Mouse (Mus musculus): ENCODE data around the gene Smoc2.

Smoc2 gene

GRCm38 (mm10) chr17:14346891-14347290 lies 67.6 kb downstream of the Smoc2 start:
- DNase-seq (ENCODE audit: low read depth, low spot score): no peak

- DNase-seq (ENCODE audit: low read depth, low spot score): no peak
These were observed 69.9 kb downstream of the Smoc2 start for GRCm38 (mm10) chr17:14349086-14349814.

DNA sequence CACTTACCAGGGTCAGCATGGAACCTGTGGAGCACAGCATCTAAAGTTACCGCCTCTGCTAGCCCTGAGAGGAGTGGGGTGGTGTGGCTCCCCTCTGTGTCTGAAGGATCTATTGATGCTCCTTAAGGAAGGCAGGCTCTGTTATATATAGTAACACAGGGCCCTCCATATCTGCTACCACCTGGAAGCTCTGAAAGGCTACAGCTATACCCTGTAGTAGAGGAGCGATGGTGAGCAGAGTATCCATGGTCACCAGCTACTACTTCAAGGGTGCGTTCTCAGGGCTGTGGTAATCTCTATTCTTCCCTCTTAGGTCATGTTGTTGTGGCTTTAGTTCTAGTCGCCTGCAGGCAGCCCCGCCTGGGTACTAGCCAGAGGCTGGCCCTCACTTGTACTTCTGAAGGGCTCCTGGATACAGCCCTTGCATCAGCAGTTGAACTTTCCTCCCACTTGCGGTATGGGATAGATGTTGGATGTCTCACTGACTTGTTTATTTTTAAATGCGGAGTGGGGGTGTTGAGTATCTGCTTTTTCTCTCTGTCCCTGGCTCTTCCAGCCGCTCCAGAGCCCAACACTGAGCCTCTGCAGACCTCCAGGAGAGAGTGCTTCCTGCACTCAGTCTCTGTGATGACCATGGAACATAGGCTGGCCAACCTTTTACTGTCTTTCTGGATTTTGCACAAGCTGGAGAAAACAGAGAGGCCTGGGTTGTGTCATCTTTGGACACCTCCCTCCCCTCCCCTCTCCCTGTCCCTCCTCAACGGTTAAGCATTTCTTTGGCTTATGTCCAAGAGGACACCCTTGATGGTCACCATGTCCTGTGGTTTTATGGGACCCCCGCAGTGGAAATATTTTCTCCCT lies 74.1 kb downstream of the Smoc2 start:
- DNase-seq (ENCODE audit: low read depth, low spot score): no peak

DNA sequence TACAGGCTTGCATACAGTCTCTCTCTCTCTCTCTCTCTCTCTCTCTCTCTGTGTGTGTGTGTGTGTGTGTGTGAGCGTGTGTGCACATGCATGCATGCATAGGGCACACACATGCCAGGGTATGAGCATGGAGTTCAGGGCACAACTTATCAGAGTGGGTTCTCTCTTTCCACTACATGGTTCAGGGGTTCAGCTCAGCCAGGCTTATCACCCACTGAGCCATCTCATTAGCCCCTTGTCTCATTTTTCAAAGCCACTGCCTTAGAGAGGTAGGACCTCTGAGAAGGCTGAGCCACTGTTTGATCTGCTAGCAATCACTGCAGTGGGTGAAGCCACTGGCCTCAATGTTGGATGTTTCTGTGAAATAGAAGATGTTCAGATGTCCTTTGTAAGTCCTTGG lies 82.2 kb downstream of the Smoc2 start:
- DNase-seq (ENCODE audit: low read depth, low spot score): no peak

DNA sequence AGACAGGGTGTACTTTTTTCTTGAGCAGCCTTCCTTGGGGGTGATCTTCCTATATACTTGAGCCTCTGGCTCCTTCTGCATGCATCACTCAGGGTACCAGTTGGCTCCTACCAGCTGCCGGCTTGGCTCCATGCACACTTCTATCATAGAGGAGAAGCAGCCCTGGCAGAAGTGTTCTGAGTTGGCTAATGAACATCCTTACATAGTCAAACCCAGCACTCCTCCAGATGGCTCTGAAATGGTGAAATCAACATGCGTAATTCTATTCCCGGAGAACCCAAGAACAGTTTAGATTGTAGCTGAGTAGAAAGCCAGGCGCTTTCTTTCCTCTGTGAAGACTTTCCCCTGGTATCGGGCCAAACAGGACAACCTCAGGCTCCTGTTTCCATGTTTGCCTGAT lies 91.2 kb downstream of the Smoc2 start:
- DNase-seq (ENCODE audit: low read depth, low spot score): no peak

DNA sequence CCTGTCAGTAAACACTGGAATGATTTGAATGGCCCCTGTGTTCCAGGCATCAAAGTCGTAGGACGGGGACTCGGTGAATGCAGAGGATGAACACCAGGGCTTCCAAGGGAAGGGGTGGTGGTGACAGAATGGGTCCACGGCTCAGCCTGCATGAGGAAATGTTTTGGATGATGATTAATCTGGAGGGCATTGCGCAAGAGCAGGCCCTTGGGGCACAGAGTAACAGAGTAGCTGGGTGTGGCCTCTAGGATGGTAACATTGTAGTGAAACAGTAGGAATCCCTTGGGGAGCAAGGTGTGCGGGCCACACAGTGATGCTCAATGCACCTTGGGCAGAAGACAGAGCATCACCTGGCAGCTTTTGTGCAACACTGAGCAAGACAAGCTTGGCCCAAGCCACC lies 92.3 kb downstream of the Smoc2 start:
- no peak for DNase-seq (ENCODE audit: low read depth, low spot score)

DNA sequence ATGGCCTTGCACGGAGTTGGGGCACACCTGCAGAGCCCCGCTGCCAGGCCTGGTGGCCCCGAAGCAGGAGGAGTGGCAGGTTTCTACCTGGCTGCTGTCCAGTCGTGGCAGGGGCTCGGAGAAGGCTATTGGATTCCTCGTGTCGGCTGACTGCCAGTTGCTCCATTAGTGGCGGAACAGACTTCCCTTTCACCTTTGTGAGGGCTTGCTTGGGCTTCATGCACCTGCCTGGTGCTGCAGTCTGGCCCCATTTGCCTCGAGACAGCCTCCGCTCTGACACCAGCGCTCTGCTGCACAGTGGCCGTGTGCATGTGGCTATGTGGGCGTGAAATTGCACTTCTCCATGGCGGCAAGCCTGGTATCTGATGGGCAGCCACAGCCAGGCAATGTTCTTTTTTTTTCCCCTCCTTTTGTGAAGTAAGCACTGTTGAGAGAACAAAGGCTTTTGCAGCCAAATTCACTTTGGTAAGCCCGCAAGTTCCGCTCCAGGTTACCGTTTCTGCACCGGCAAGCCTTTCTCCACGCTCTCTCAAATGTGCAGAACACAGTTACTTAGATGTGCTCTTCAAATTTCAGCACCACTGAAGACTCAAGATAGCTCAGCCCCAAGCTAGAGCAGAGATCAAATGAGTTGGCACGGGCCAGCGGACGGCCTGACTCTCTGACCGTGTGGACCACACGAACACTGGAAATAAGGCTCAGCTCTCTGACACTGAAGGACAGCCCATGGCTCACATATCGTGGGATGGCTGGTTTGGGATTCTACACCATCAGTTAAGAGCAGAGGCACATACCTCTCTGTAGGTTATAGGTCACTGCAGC lies 93.2 kb downstream of the Smoc2 start:
- DNase-seq (ENCODE audit: low read depth, low spot score): no peak

DNA sequence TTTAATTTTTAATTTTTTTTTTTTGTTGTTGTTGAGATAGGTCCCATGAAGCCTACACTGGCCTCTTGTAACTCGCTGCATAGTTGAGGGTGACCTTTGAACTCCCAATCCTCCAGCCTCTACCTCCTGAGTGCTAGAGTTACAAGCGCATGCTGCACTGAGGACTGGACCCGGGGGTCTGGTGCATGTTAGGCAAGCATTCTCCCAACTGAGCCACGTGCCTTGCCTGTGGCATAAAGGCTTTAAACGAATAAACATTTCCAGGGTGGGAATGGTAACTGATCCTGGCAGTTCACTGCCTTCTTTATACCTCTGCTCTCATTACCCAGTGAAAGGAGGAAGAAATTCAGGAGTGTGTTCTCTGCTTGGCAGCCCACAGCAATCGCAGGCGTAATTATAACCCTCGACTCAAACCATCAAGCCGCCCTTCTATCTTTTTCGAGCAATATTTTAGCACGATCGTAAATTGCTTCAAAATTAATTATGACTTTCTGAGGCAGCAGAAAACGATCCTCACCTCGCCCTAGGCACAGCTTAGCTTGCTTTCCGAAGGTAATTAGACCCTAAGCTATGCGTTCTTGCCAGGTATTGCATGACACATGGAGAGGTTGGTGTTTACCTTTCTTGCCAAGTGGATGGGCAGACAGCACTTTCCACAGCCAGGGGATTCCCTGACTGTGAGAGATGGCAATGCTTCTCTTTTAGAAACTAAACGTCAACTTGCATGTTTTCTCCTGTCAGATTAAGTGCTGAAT lies 99.6 kb downstream of the Smoc2 start:
- DNase-seq (ENCODE audit: low read depth, low spot score): no peak

DNA sequence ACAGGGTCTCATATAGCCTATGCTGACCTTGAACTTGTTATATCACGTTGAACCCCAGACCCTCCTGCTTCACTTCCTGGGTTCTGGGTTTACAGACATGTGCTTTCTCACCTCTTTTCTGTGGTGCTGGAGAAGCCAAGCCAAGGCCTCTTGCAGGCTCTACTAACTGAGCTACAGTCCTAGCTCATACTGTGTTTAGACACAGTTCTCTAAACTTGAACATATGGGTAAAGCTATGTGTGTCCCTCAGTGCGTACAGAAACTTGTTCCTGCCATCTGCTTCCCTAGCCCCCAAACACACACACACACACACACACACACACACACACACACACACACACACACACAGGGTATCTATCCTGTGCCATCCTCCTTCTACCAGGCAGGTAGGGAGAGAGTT lies 100.2 kb downstream of the Smoc2 start:
- no peak for DNase-seq (ENCODE audit: low read depth, low spot score)

- DNase-seq (ENCODE audit: low read depth, low spot score): no peak
These were observed 100.7 kb downstream of the Smoc2 start for GRCm38 (mm10) chr17:14379966-14380365.

DNA sequence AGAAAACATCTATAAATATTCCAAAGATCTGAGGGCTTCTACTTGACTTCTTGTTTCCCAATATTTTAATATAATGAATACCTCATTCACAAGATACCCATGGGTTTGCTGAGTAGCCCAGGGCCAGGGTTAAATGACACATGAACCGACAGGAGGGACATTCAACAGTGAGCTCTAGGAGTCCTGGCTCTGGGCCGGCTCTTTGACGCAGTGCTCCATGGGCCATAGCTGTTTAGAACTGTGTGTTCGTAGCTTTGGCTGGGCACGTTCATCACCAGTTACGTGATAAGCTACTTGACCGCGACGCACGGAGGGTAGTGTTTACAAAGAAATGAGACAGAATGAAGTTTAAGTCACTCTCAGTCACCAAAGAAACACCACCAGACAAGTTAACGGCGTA lies 101.2 kb downstream of the Smoc2 start:
- DNase-seq (ENCODE audit: low read depth, low spot score): no peak

DNA sequence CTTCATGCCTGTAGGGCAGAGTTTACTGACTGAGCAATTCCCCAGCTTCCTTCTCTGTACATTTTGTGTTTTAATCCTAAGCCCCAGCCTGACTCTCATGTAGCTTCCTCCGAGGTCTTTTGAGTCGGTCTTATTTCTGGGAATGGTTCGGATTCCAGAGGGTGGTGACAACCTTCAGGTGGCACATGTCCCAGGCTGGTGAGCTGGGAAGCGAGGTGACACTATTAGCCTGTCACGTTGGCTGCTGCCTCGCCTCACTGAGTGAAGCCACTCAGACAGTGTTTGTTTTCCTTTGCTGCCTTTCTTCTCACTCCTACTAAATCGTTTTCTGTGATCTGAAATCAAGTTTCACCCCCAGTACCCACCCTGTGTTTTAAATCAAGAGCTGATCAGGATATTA lies 102.2 kb downstream of the Smoc2 start:
- DNase-seq (ENCODE audit: low read depth, low spot score): no peak

DNA sequence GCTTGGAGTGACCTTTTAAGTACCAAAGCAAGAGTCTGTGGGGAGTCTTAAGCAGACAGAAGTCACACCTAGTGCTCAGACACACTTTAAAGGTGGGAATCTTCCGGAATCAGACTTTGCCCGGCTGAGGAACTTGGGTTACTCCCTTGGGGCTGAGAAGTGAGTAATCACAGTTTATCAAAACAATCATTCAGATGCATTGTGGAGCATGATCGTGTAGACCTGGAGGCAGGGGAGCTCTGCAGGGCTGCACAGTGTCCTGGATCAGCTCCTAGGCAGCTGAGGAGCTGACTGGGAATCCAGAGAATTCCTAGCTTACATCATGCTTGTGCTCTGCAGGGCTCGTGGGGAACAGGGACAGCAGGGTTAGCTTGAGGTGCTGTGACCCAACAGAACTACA lies 104.7 kb downstream of the Smoc2 start:
- DNase-seq (ENCODE audit: low read depth, low spot score): no peak

DNA sequence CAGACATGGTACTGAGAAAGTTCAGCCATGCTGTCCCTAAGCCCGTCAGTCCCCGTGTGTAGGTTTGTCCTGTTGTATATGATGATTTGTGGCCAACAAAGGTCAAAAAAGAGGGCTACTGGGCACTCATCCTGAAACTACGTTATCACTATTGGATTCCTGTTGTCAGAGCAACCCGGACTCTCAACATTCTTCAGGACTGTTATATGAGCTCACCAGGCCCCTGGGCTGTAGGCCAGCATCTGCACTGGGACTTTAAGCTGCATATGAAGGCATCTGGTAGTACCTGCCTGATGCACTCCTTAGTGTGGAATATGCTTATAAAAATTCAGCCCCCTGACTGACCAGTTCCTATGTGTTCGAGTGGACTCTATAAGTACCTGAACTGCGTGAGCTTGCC lies 105.7 kb downstream of the Smoc2 start:
- DNase-seq (ENCODE audit: low read depth, low spot score): no peak

DNA sequence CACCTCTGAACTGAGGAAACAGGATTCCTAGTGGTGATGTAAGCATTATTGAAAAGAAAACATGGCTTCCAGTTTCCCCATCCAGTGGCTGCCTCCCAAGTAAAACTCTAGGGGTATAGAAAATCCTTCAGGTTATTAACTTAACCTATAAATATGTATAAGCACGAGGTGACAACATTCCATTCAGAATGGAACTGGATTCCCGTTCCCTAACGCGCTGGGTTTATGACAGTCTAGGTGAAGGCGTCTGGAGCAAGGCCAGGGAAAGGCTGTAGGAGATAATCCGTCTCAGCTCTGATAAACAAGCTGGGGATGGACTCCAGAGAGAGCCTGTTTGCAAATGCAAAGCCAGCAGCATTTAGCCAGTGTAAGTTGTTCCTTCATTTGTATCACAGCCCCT lies 108.0 kb downstream of the Smoc2 start:
- DNase-seq (ENCODE audit: low read depth, low spot score): no peak

DNA sequence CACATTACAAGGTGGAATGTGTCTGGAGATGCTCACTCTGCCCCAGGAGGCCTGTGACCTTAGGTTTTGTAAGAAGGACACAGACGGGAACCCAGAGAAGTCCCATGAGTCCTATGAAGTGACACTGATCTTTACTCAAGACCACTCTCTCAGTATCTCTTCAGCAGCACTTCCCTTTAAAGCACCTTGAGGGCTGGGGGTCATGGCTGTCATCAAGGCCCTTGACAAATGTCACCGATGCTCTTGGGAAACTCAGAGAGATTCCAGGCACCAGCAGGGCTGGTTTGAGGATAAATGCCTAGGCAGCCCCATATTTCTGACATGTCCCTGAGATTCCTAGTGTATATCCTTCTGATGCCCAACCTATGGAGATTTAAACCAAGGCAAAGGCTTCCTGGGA lies 113.1 kb downstream of the Smoc2 start:
- DNase-seq (ENCODE audit: low read depth, low spot score): no peak

GRCm38 (mm10) chr17:14394861-14395260 lies 115.6 kb downstream of the Smoc2 start:
- no peak for DNase-seq (ENCODE audit: low read depth, low spot score)

DNA sequence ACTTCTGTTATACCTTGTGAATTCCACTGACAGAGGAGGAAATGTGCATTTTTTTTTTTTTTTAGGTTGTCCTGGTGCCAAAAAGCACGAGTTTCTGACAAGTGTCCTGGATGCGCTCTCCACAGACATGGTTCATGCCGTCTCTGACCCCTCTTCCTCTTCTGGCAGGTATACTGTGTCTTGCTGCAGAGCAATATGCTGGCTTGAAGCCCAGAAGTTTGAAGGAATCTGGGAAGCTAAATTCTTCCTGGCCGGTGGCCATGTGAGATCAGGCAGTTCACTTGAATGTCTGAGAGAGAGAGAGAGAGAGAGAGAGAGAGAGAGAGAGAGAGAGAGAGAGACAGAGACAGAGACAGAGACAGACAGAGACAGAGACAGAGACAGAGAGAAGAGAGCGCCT lies 118.2 kb downstream of the Smoc2 start:
- DNase-seq (ENCODE audit: low read depth, low spot score): no peak

DNA sequence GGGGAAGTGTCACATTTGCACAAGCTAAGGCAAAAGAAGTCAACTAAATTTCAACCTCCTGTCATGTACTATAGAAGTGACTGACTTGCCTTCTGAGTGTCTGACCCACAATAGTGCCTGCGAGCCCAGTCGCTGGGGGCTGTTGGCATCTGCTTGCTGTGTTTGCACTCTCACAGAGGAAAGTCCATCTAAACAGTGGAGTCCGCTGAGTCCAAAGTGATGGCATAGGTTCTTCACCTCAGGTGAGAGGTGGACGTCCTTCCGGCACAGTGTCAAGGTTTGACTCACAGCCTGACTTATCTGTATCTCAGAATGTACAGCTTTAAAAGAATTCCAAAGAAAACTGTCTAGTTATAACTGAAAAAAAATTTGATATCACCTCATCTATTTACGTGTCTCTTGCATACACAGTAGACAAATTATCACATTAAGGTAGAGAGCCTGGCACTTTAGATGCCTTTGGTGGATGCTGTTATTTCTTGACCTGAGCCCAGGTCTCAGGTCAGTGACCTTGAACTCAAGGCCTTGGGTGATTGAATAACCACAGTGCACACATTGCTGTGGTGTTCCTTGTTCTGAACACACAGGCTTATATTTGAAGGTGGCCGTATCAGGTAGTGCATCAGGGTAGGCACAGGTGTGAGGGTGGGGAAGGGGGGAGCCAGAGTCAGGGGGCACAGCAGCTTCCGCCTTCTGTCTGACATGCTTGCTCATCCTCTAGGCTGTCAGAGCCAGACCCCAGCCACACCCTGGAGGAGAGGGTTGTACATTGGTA lies 119.5 kb downstream of the Smoc2 start:
- DNase-seq (ENCODE audit: low read depth, low spot score): no peak

DNA sequence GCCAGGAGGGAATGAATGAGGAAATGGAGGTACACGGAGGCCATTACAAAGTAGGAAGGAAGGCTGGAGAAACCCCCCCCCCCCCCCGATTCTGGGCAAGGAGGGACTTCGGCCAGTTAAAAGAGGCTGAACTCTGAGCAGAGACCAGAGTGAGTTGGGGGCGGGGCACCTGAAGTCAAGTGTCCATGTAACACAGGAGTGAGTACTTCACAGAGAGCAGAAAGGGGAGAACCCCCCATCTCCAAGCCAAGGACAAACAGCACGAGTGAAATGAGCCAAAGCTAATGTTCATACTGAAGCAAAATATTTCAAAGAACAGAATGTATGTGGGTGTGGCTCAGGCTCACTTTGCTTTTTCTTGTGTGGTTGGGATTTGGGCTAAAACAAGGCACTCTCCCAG lies 121.7 kb downstream of the Smoc2 start:
- DNase-seq (ENCODE audit: low read depth, low spot score): no peak

- no peak for DNase-seq (ENCODE audit: low read depth, low spot score)
These were observed 128.6 kb downstream of the Smoc2 start for GRCm38 (mm10) chr17:14407874-14408273.
